Mouse (Mus musculus) liver, embryonic 14.5 days (tissue): ENCODE data around the gene Bag3. TPM values are rescaled to one million over a fixed set of nuclear protein-coding genes. Genes with fewer than 3 reads are reported as not detected.

Experiments used
- ATAC-seq: fragments of 200-750 bp; cut with Nextera tagmentation; 2 replicates; pipeline ENCODE4 v1.8.0; 2017; ENCODE audit warnings: moderate number of reproducible peaks, mild to moderate bottlenecking, moderate library complexity; ENCODE audit not compliant: insufficient read depth
- DNase-seq, 3 experiments: peaks; one replicate each; pipeline ENCODE4 v3.0.0-alpha.2; 2012 to 2013; ENCODE audit warnings: low read depth in 3 of 3, low spot score in 3 of 3
- H3K27ac ChIP-seq: fragments of 300-500 bp; sonication (generic); 2 replicates; pipeline ENCODE4 v1.5.1; 2014; ENCODE audit warnings: moderate library complexity, mild to moderate bottlenecking, control low read depth, inconsistent platforms
- H3K27me3 ChIP-seq: fragments of 300-500 bp; sonication (generic); 2 replicates; pipeline ENCODE4 v1.6.1; 2014; ENCODE audit warnings: mild to moderate bottlenecking, low read length, moderate library complexity; ENCODE audit not compliant: control insufficient read depth, insufficient read depth
- H3K36me3 ChIP-seq: fragments of 300-500 bp; sonication (generic); replicated peaks from 2 replicates; pipeline ENCODE4 v1.6.1; 2014; ENCODE audit warnings: low read depth; ENCODE audit not compliant: control insufficient read depth, insufficient read depth
- H3K4me1 ChIP-seq, 2 experiments: fragments of 200-500 bp in 1 of 2; fragments of 300-500 bp in 1 of 2; sonication (generic) in 1 of 2; replicated peaks; 2 replicates each; pipeline ENCODE4 v1.6.1; 2012 to 2014; ENCODE audit warnings: antibody characterized with exemption in 1 of 2, inconsistent platforms in 1 of 2, low read length in 1 of 2; ENCODE audit not compliant: control insufficient read depth in 2 of 2, insufficient read depth in 2 of 2
- H3K4me2 ChIP-seq: fragments of 300-500 bp; sonication (generic); 2 replicates; pipeline ENCODE4 v1.6.1; 2014; ENCODE audit warnings: low read depth, mild to moderate bottlenecking, control low read depth, moderate library complexity
- H3K4me3 ChIP-seq, 2 experiments: fragments of 200-500 bp in 1 of 2; fragments of 300-500 bp in 1 of 2; sonication (generic) in 1 of 2; 2 replicates each; pipeline ENCODE4 v1.5.1; 2012 to 2014; ENCODE audit warnings: low read depth in 2 of 2, low read length in 2 of 2, mild to moderate bottlenecking in 2 of 2, control low read depth in 1 of 2, inconsistent platforms in 1 of 2, moderate library complexity in 1 of 2; ENCODE audit not compliant: insufficient read depth in 1 of 2
- H3K9ac ChIP-seq: fragments of 300-500 bp; sonication (generic); replicated peaks from 2 replicates; pipeline ENCODE4 v1.6.1; 2014; ENCODE audit warnings: mild to moderate bottlenecking, control low read depth, moderate library complexity
- H3K9me3 ChIP-seq: fragments of 300-500 bp; sonication (generic); 2 replicates; pipeline ENCODE4 v1.6.1; 2016; ENCODE audit warnings: low read length, mixed read lengths; ENCODE audit not compliant: control insufficient read depth
- CTCF ChIP-seq: IDR thresholded peaks from 2 replicates; pipeline ENCODE4 v1.5.1; 2016; ENCODE audit warnings: antibody characterized with exemption, low read depth, control low read depth
- EP300 ChIP-seq: IDR thresholded peaks from 2 replicates; pipeline ENCODE4 v1.6.1; 2016; ENCODE audit warnings: antibody characterized with exemption, low read depth
- WGBS: fragments of 180-500 bp; shearing (Covaris S2); extraction: QIAGEN DNeasy Blood & Tissue Kit; methylation state at CpG from one replicate; pipeline ENCODE4 v1.1.7; 2014; ENCODE audit not compliant: insufficient replicate concordance; 5-methylcytosine and 5-hydroxymethylcytosine counted together
- polyA plus RNA-seq, 2 experiments: library from polyadenylated mRNA; depleted of rRNA in 1 of 2; stranded (reverse) in 1 of 2; unstranded in 1 of 2; fragments of >200 nt; fragmentation: Nextera tagmentation in 1 of 2; extraction: Ambion mirVana in 1 of 2; gene quantifications; 2 replicates each; pipeline versions ENCODE4 v1.2.1 to v1.2.3; 2012 to 2014

Bag3 gene
- polyA plus RNA-seq, 2 experiments: 2.7 to 3.0 TPM

GRCm38 (mm10) chr7:128504091-128504490 is 19.3 kb upstream of the Bag3 start:
- no peak for ATAC-seq
- TF ChIP-seq CTCF: no peak
- no peak for TF ChIP-seq EP300
- Histone ChIP-seq H3K4me3 (no peak overlapping the region), H3K9ac (no peak overlapping the region), H3K27me3 (no peaks in the 10 kb centered on the region), H3K36me3 (no peaks in the 10 kb centered on the region), H3K4me2 (no peak overlapping the region), H3K4me1 (no peaks in the 10 kb centered on the region), H3K27ac (no peak overlapping the region), H3K9me3 (no peaks in the 10 kb centered on the region)
- WGBS: 73% methylated on average over 6 of the region's 6 CpGs
- DNase-seq: no peak

DNA sequence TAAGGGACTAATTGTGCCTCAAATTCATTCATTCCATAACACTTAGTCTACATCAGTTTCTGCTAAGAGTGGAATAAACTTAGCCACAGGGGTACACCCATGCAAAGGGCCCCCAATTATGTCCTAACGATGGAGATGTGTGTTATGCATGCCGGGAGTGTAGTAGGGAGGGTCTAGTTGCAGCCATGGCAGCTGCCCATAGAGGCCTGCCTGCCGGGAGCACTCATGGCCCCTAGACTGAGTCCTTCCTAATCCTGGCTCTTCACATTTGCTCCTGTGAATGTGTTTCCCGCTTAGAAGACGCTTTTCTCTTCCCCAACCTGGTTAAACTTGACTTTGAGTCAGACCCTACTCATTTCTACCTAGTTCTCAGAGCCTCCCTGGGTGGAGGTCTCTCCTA is 11.5 kb upstream of the Bag3 start:
- Histone ChIP-seq H3K4me1 (no peaks in the 10 kb centered on the region), H3K36me3 (no peaks in the 10 kb centered on the region), H3K4me2 (no peak overlapping the region), H3K27me3 (no peaks in the 10 kb centered on the region), H3K9me3 (no peaks in the 10 kb centered on the region), H3K27ac (no peak overlapping the region), H3K4me3 (no peak overlapping the region), H3K9ac (no peak overlapping the region)
- ATAC-seq (no peak), DNase-seq (no peak)
- TF ChIP-seq CTCF (no peak), EP300 (no peak)
- 70% methylated on average over 5 of the region's 5 CpGs for WGBS

DNA sequence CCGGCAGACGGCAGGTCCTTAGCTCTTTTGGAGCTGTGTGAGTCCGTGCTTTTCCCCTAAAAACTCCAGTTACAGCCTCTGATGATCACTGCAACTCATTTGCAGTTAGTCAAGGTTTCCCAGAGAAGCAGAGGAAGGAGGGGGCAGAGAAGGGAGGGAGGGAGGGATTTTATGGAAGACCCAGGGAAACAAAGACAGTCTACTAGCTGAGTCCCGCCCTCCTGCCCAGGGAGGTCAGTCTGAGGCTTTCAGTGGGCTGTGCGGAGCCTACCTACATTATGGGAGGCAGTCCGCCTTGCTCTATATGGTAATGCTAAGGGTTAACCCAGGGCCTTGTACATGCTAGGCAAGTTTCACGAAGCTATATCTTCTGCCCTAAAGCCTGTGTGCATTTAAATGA is 9.9 kb upstream of the Bag3 start:
- 66% methylated on average over 7 of the region's 7 CpGs for WGBS
- ATAC-seq (no peak), DNase-seq (no peak)
- Histone ChIP-seq H3K4me1 (no peaks in the 10 kb centered on the region), H3K4me2 (no peak overlapping the region), H3K9me3 (no peaks in the 10 kb centered on the region), H3K27me3 (no peaks in the 10 kb centered on the region), H3K4me3 (no peak overlapping the region), H3K9ac (no peak overlapping the region), H3K27ac (no peak overlapping the region), H3K36me3 (no peaks in the 10 kb centered on the region)
- TF ChIP-seq EP300: no peak

GRCm38 (mm10) chr7:128514341-128514740 is 9.1 kb upstream of the Bag3 start:
- Histone ChIP-seq H3K9me3 (no peaks in the 10 kb centered on the region), H3K27me3 (no peaks in the 10 kb centered on the region), H3K4me1 (no peaks in the 10 kb centered on the region), H3K4me2 (no peak overlapping the region), H3K36me3 (no peaks in the 10 kb centered on the region), H3K4me3 (no peak overlapping the region), H3K9ac (no peak overlapping the region), H3K27ac (no peak overlapping the region)
- TF ChIP-seq EP300 (no peak), CTCF (no peak)
- 43% methylated on average over 4 of the region's 4 CpGs for whole genome bisulfite sequencing
- ATAC-seq (no peak), DNase-seq (no peak)

DNA sequence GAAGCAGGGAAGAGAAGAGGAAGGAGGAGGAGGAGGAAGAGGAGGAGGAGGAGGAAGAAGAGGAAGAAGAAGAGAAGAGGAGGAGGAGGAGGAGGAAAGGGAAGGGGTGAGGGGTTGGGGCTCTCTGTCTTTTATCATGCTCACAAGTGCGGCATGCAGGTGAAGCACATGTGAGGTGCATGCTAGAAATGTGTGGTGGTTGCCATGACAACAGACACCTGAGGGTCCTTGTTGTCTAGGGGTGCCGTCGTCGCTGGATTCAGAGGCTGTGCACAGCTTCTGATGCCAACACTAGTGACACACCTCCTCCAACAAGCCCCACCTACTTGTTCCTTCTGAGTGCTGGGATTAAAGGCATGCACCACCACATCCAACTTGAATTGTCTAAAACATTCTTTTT is 7.1 kb upstream of the Bag3 start:
- ATAC-seq (no peak), DNase-seq (no peak)
- no peak overlapping the region for H3K4me2 ChIP-seq
- H3K36me3 ChIP-seq: no peaks in the 10 kb centered on the region
- H3K4me3 ChIP-seq: no peak overlapping the region
- WGBS: 64% methylated on average over 4 of the region's 4 CpGs
- no peaks in the 10 kb centered on the region for H3K27me3 ChIP-seq
- no peaks in the 10 kb centered on the region for H3K9me3 ChIP-seq
- H3K4me1 ChIP-seq: no peaks in the 10 kb centered on the region
- H3K27ac ChIP-seq: no peak overlapping the region
- H3K9ac ChIP-seq: no peak overlapping the region
- TF ChIP-seq CTCF: no peak
